Mouse (Mus musculus) E14TG2a.4 (cell line): ENCODE measurements around the gene C130032M10Rik.

Experiments
- CTCF ChIP-seq: conservative IDR thresholded peaks from 2 replicates; pipeline ENCODE4 v1.5.1; 2014; ENCODE audit warnings: low read length
- NANOG ChIP-seq: IDR thresholded peaks from 2 replicates; pipeline ENCODE4 v1.6.1; 2014; ENCODE audit warnings: borderline replicate concordance, low read length, mixed read lengths
- POU5F1 ChIP-seq: IDR thresholded peaks from 2 replicates; pipeline ENCODE4 v1.6.1; 2014; ENCODE audit warnings: low read length, borderline replicate concordance

GRCm38 (mm10) chr9:114534747-114535517 lies 19.4 kb downstream of the C130032M10Rik start:
- peak; percentile 55 for TF ChIP-seq CTCF
- no peak for TF ChIP-seq POU5F1
- TF ChIP-seq NANOG, result no peak
